Mouse (Mus musculus): ENCODE measurements around the gene Krt79. TPM values are rescaled to one million over a fixed set of nuclear protein-coding genes. Genes with fewer than 3 reads are reported as not detected.

The Krt79 gene
- polyA plus RNA-seq, 1 experiment from 2014 or later = not detected

DNA sequence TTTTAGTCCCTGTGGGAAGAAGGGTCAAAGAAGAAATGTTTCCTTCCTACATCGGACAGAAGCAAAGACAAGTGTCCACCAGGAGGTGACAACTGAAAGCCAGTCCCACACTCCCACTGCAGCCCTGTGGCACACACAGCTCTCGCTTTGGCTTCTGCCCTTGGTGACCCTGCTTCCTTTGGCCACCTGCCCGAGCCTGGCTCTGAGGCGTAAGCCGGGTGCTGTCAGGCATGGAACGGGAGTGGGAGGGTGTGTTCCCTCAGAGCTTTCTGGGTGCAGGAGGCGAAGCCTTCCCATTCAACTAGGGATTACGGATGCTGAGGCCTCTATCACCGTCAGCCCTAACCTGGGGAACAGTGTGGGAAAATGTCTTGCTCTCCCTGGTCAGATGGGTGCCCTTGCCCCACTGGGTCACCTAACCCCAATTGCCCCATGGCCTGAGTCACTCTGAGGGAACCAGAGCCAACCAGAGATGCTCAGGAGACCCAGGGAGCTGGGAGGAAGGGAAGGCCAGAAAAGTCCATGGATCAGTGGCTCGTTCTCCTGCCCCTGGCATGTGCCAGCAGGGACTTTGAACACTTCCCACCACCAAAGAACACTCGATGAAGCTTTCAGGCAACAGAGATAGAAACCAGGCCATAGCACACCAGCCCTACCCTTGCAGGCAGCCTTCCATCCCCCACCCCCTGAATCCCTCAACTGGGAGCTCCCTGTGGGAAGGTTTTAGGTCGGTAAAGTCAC is 12.6 kb downstream of the Krt79 start:
- Histone ChIP-seq H3K4me1 (peaks cover 15% of the 10 kb centered on the region), H3K9ac (no peak overlapping the region), H3K4me2 (replicated peaks) (no peak overlapping the region), H3K36me3 (no peaks in the 10 kb centered on the region), H3K27me3 (peaks cover 12% of the 10 kb centered on the region), H3K27ac (no peak overlapping the region), H3K9me3 (replicated peaks) (no peaks in the 10 kb centered on the region), H3K4me3 (no peak overlapping the region)
- no peak for ATAC-seq (ENCODE audit: low FRiP score)
- WGBS = 82% methylated on average over 12 of the region's 12 CpGs

GRCm38 (mm10) chr15:101925041-101925440 is 15.1 kb downstream of the Krt79 start:
- 93% methylated on average over 1 of the region's 1 CpGs for WGBS
- Histone ChIP-seq H3K4me1 (peaks cover 8% of the 10 kb centered on the region), H3K4me2 (replicated peaks) (no peak overlapping the region), H3K9me3 (replicated peaks) (no peaks in the 10 kb centered on the region), H3K9ac (no peak overlapping the region), H3K27me3 (peaks cover 5% of the 10 kb centered on the region; the same call in 1 of the 2 replicates), H3K36me3 (no peaks in the 10 kb centered on the region), H3K4me3 (no peak overlapping the region), H3K27ac (no peak overlapping the region)
- ATAC-seq (ENCODE audit: low FRiP score) = no peak

- H3K4me3 ChIP-seq = no peak within 1 kb of the TSS
- 90% methylated on average over 11 of the region's 11 CpGs for WGBS
These were observed 15.5 kb downstream of the Krt79 start, which contains the start of gene Krt4 for GRCm38 (mm10) chr15:101924635-101925034. TSS of gene Krt4 (minus strand) at chr15:101924735.

DNA sequence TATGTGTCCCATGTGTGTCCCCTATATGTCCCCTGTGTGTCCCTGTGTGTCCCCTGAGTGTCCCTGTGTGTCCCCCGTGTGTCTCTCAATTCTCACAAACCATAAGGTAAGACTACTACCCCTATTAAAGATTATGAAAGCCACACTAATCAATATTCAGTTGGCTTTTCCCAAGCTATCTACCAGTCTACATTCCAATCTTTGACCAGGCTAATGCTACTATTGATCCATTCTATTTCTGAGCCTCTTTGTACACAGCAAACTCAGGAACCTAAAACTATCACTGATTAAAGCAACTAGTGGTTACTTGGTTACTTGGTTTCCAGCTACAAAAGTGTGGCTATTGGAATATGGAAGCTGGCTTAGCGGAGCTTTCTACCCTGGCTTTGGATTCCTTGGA is 17.8 kb downstream of the Krt79 start:
- ATAC-seq (ENCODE audit: low FRiP score) = no peak
- no peak overlapping the region for H3K4me2 ChIP-seq (replicated peaks)
- WGBS = 78% methylated on average over 2 of the region's 2 CpGs

More at GRCm38 (mm10) chr15:101924635-101925034, 15.5 kb downstream of the Krt79 start, which contains the start of gene Krt4:
- Histone ChIP-seq H3K27ac (no peak within 1 kb of the TSS), H3K27me3 (peaks cover under 1% of the 10 kb centered on the region; the same call in 1 of the 2 replicates), H3K9ac (no peak within 1 kb of the TSS), H3K9me3 (replicated peaks) (no peaks in the 10 kb centered on the region), H3K36me3 (no peaks in the 10 kb centered on the region), H3K4me1 (peaks cover 4% of the 10 kb centered on the region), H3K4me2 (replicated peaks) (no peak within 1 kb of the TSS)
- ATAC-seq (ENCODE audit: low FRiP score) = no peak

DNA sequence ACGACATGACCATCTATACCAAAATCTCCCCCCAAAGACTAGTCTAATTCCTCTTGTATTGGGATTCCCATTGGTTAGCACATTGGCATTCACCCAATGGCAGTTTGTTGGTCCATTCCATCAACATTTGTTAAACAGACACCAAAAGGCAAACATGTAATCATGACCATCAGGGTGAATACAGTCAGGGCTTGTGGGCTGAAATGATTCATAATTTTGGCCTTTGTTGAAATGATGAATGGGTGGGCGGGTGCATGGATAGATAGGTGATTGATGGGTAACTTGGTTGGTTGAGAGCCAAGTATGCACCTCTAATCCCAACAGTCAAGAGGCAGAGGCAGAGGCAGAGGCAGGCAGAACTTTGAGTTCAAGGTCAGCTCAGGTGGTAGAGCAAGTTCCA is 24.1 kb downstream of the Krt79 start:
- no peak overlapping the region for H3K9ac ChIP-seq
- no peak overlapping the region for H3K4me2 ChIP-seq (replicated peaks)
- H3K4me3 ChIP-seq = no peak overlapping the region
- no peak for ATAC-seq (ENCODE audit: low FRiP score)
- H3K36me3 ChIP-seq = no peaks in the 10 kb centered on the region
- no peaks in the 10 kb centered on the region for H3K27me3 ChIP-seq
- WGBS = 88% methylated on average over 2 of the region's 2 CpGs
- H3K27ac ChIP-seq = no peak overlapping the region
- H3K9me3 ChIP-seq (replicated peaks) = no peaks in the 10 kb centered on the region
- no peaks in the 10 kb centered on the region for H3K4me1 ChIP-seq

More for the DNA sequence above, 17.8 kb downstream of the Krt79 start:
- H3K9me3 ChIP-seq (replicated peaks) = no peaks in the 10 kb centered on the region
- H3K27me3 ChIP-seq = no peaks in the 10 kb centered on the region
- no peak overlapping the region for H3K27ac ChIP-seq
- no peak overlapping the region for H3K4me3 ChIP-seq
- no peak overlapping the region for H3K9ac ChIP-seq
- H3K4me1 ChIP-seq = no peaks in the 10 kb centered on the region
- no peaks in the 10 kb centered on the region for H3K36me3 ChIP-seq

- H3K4me2 ChIP-seq (replicated peaks) = no peak overlapping the region
- no peak overlapping the region for H3K27ac ChIP-seq
- no peak overlapping the region for H3K4me3 ChIP-seq
- no peaks in the 10 kb centered on the region for H3K27me3 ChIP-seq
- WGBS = 81% methylated on average over 5 of the region's 5 CpGs
- peaks cover 3% of the 10 kb centered on the region; the same call in 1 of the 2 replicates for H3K4me1 ChIP-seq
- no peaks in the 10 kb centered on the region for H3K36me3 ChIP-seq
- ATAC-seq (ENCODE audit: low FRiP score) = no peak
- no peaks in the 10 kb centered on the region for H3K9me3 ChIP-seq (replicated peaks)
- H3K9ac ChIP-seq = no peak overlapping the region
These were observed 35.3 kb downstream of the Krt79 start for GRCm38 (mm10) chr15:101904849-101905248.

- no peak overlapping the region for H3K4me2 ChIP-seq (replicated peaks)
- WGBS = 55% methylated on average over 12 of the region's 12 CpGs
- H3K4me1 ChIP-seq = peaks cover 3% of the 10 kb centered on the region; the same call in 1 of the 2 replicates
- no peak overlapping the region for H3K27ac ChIP-seq
- H3K4me3 ChIP-seq = no peak overlapping the region
- no peaks in the 10 kb centered on the region for H3K36me3 ChIP-seq
- H3K9ac ChIP-seq = no peak overlapping the region
- no peaks in the 10 kb centered on the region for H3K9me3 ChIP-seq (replicated peaks)
- no peak for ATAC-seq (ENCODE audit: low FRiP score)
- H3K27me3 ChIP-seq = no peaks in the 10 kb centered on the region
These were observed 37.7 kb downstream of the Krt79 start for GRCm38 (mm10) chr15:101902171-101903149.

DNA sequence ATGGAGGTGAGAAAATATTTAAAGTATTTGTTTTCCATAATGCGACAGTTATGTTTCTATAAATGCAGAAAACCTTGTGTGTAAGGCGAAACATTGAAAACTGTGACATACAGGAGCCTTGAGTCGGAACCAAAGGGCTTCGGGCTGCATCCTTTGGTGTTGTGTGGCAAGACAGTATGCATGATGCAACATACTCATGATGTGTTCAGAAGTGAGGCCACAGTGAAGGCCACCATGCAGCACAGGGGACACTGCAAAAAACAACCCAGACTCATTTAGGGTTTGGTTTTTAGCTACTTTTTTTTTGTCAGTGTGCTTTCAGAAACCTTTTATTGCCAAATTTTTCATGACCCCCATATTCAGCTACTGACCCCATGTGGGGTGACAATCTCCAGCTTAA is 44.9 kb downstream of the Krt79 start:
- no peak overlapping the region for H3K9ac ChIP-seq
- H3K4me3 ChIP-seq = no peak overlapping the region
- ATAC-seq (ENCODE audit: low FRiP score) = no peak
- no peaks in the 10 kb centered on the region for H3K36me3 ChIP-seq
- H3K9me3 ChIP-seq (replicated peaks) = no peaks in the 10 kb centered on the region
- WGBS = 91% methylated on average over 4 of the region's 4 CpGs
- no peak overlapping the region for H3K27ac ChIP-seq
- H3K4me2 ChIP-seq (replicated peaks) = no peak overlapping the region
- no peaks in the 10 kb centered on the region for H3K4me1 ChIP-seq
- H3K27me3 ChIP-seq = no peaks in the 10 kb centered on the region

- no peaks in the 10 kb centered on the region for H3K9me3 ChIP-seq (replicated peaks)
- no peak within 1 kb of the TSS for H3K9ac ChIP-seq
- WGBS = 69% methylated on average over 4 of the region's 4 CpGs
- no peak for ATAC-seq (ENCODE audit: low FRiP score)
- no peaks in the 10 kb centered on the region for H3K36me3 ChIP-seq
- H3K4me1 ChIP-seq = no peaks in the 10 kb centered on the region
- H3K4me2 ChIP-seq (replicated peaks) = no peak within 1 kb of the TSS
- H3K4me3 ChIP-seq = no peak within 1 kb of the TSS
- no peak within 1 kb of the TSS for H3K27ac ChIP-seq
- no peaks in the 10 kb centered on the region for H3K27me3 ChIP-seq
These were observed 47.3 kb downstream of the Krt79 start, which contains the start of gene Krt76 for GRCm38 (mm10) chr15:101892820-101893219. TSS of gene Krt76 (minus strand) at chr15:101892920.

DNA sequence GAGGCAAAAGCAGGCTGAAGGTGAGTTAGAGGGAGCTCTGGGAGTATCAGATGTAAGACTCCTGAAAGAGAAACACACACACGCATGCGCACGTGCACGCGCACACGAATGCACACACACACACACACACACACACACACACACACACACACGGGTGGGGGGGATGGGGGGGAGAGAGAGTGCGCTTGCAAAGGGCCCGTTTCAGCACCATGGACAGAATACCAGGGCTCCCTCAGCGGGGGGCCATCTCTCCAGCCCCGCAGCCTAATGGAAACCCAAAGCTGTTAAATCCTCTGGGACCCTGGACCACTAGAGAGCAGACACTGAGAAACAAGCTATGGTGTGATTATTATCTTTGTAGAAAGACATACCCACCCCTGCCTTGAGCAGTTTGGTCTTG is 60.3 kb downstream of the Krt79 start:
- no peaks in the 10 kb centered on the region for H3K9me3 ChIP-seq (replicated peaks)
- H3K36me3 ChIP-seq = no peaks in the 10 kb centered on the region
- no peak overlapping the region for H3K27ac ChIP-seq
- 0 out of 2 replicates have a peak overlapping the region, but pooled peaks have one; percentile 6 for H3K4me2 ChIP-seq (replicated peaks)
- no peaks in the 10 kb centered on the region for H3K27me3 ChIP-seq
- WGBS = 11% methylated on average over 7 of the region's 11 CpGs
- no peaks in the 10 kb centered on the region for H3K4me1 ChIP-seq
- no peak overlapping the region for H3K9ac ChIP-seq
- H3K4me3 ChIP-seq = no peak overlapping the region
- no peak for ATAC-seq (ENCODE audit: low FRiP score)
